9 mouse cellular contexts compared by ENCODE assay signal in genomic region chr1:134292073-134292472, GRCm38 (mm10). TPM values are rescaled to one million over a fixed set of nuclear protein-coding genes. Genes with fewer than 3 reads are reported as not detected.
DNase-seq lines count a peak whose midpoint lies in the region; ATAC-seq and TF ChIP-seq lines count a peak whose summit lies in the region.
"Had no signal": no experiment of that assay in that cellular context is flagged by ENCODE, and none has a peak within 500 bp of the region (broad histone marks: within the 10 kb centered on the region; RNA-seq: fewer than 3 reads in every experiment).

No protein-coding gene starts in this region.

- WGBS in kidney, embryonic 15.5 days: 27% methylated on average over 5 of the region's 5 CpGs
- WGBS in midbrain, embryonic 13.5 days: 20% methylated on average over 5 of the region's 5 CpGs
- 21% methylated on average over 5 of the region's 5 CpGs for WGBS in midbrain, embryonic 16.5 days
- WGBS in embryonic facial prominence, embryonic 11.5 days: 15% methylated on average over 5 of the region's 5 CpGs

- no peak for DNase-seq in kidney, adult 9 months
- DNase-seq in embryonic facial prominence, embryonic 11.5 days (ENCODE audit: low spot score): peak; percentile 57
- DNase-seq in right cerebral cortex, adult 18-20 months: no peak
- no peak for DNase-seq in right cerebral cortex, adult 2 months (ENCODE audit: low spot score in 2 of 2)

- ATAC-seq in kidney, embryonic 15.5 days (replicated peaks; ENCODE audit: low FRiP score): peak; percentile 41; the same call in 1 of the 2 replicates
- 0 out of 2 replicates have a peak, but pooled peaks have one; percentile 27 for ATAC-seq in midbrain, embryonic 13.5 days
- ATAC-seq in midbrain, embryonic 16.5 days: no peak
- ATAC-seq in embryonic facial prominence, embryonic 11.5 days (replicated peaks; ENCODE audit: insufficient number of reproducible peaks, low FRiP score, low TSS enrichment, low read depth): no peak

- no peak overlapping the region for H3K4me3 ChIP-seq in kidney, embryonic 15.5 days (replicated peaks)
- H3K4me3 ChIP-seq in midbrain, embryonic 13.5 days (replicated peaks): no peak overlapping the region
- no peak overlapping the region for H3K4me3 ChIP-seq in midbrain, embryonic 16.5 days (ENCODE audit: low read depth, low read length)
- H3K4me3 ChIP-seq in embryonic facial prominence, embryonic 11.5 days (ENCODE audit: low read depth, low read length): no peak overlapping the region
- peak overlapping the region; percentile 84 for H3K4me3 ChIP-seq in myocyte
- H3K4me3 ChIP-seq: megakaryocyte, embryonic 14.5 days had no signal

- H3K9ac ChIP-seq in kidney, embryonic 15.5 days: no peak overlapping the region
- no peak overlapping the region for H3K9ac ChIP-seq in midbrain, embryonic 13.5 days (replicated peaks)
- H3K9ac ChIP-seq in midbrain, embryonic 16.5 days (ENCODE audit: low read depth, low read length): no peak overlapping the region
- no peak overlapping the region for H3K9ac ChIP-seq in embryonic facial prominence, embryonic 11.5 days (replicated peaks; ENCODE audit: low read length)

- H3K4me2 ChIP-seq in kidney, embryonic 15.5 days: no peak overlapping the region
- no peak overlapping the region for H3K4me2 ChIP-seq in midbrain, embryonic 13.5 days (replicated peaks)
- no peak overlapping the region for H3K4me2 ChIP-seq in midbrain, embryonic 16.5 days (ENCODE audit: low read length)
- H3K4me2 ChIP-seq in embryonic facial prominence, embryonic 11.5 days (ENCODE audit: low read depth, low read length): no peak overlapping the region
- peak overlapping the region; percentile 80 for H3K4me2 ChIP-seq in myocyte (ENCODE audit: low read depth)

- no peaks in the 10 kb centered on the region for H3K79me2 ChIP-seq in myocyte (ENCODE audit: control insufficient read depth, insufficient read depth)

- peak overlapping the region; percentile 45 for H3ac ChIP-seq in myocyte (ENCODE audit: control insufficient read depth, insufficient read length)

- H3K36me3 ChIP-seq in kidney, embryonic 15.5 days: no peaks in the 10 kb centered on the region
- H3K36me3 ChIP-seq in midbrain, embryonic 13.5 days: no peaks in the 10 kb centered on the region
- no peaks in the 10 kb centered on the region for H3K36me3 ChIP-seq in midbrain, embryonic 16.5 days (ENCODE audit: control insufficient read depth, insufficient read depth, low read length)
- no peaks in the 10 kb centered on the region for H3K36me3 ChIP-seq in embryonic facial prominence, embryonic 11.5 days (replicated peaks; ENCODE audit: control insufficient read depth, insufficient read depth, low read depth, low read length)
- H3K36me3 ChIP-seq in myocyte (ENCODE audit: control insufficient read depth, insufficient read depth): no peaks in the 10 kb centered on the region

- H3K4me1 ChIP-seq in kidney, embryonic 15.5 days: peaks cover 23% of the 10 kb centered on the region
- peaks cover 12% of the 10 kb centered on the region for H3K4me1 ChIP-seq in midbrain, embryonic 13.5 days (replicated peaks)
- peaks cover 3% of the 10 kb centered on the region; the same call in 1 of the 2 replicates for H3K4me1 ChIP-seq in midbrain, embryonic 16.5 days (ENCODE audit: control insufficient read depth, insufficient read depth, low read length)
- peaks cover 10% of the 10 kb centered on the region for H3K4me1 ChIP-seq in embryonic facial prominence, embryonic 11.5 days (ENCODE audit: control insufficient read depth, insufficient read depth, low read length)

- no peak overlapping the region for H3K27ac ChIP-seq in kidney, embryonic 15.5 days
- H3K27ac ChIP-seq in midbrain, embryonic 13.5 days: no peak overlapping the region
- H3K27ac ChIP-seq in midbrain, embryonic 16.5 days (ENCODE audit: low read length): no peak overlapping the region
- no peak overlapping the region for H3K27ac ChIP-seq in embryonic facial prominence, embryonic 11.5 days (replicated peaks; ENCODE audit: low read depth, low read length)

- H3K9me3 ChIP-seq in kidney, embryonic 15.5 days (replicated peaks): 0 out of 2 replicates have a peak, but pooled peaks cover 3% of the 10 kb centered on the region
- H3K9me3 ChIP-seq in midbrain, embryonic 13.5 days: no peaks in the 10 kb centered on the region
- no peaks in the 10 kb centered on the region for H3K9me3 ChIP-seq in midbrain, embryonic 16.5 days (replicated peaks; ENCODE audit: control insufficient read depth, low read length, poor library complexity, severe bottlenecking)
- no peaks in the 10 kb centered on the region for H3K9me3 ChIP-seq in embryonic facial prominence, embryonic 11.5 days (replicated peaks; ENCODE audit: control insufficient read depth, low read length)

- 0 out of 2 replicates have a peak, but pooled peaks cover 2% of the 10 kb centered on the region for H3K27me3 ChIP-seq in kidney, embryonic 15.5 days
- H3K27me3 ChIP-seq in midbrain, embryonic 13.5 days: peaks cover 4% of the 10 kb centered on the region
- no peaks in the 10 kb centered on the region; the same call in 1 of the 2 replicates for H3K27me3 ChIP-seq in midbrain, embryonic 16.5 days (ENCODE audit: control insufficient read depth, insufficient read depth, low read depth, low read length)
- no peaks in the 10 kb centered on the region for H3K27me3 ChIP-seq in embryonic facial prominence, embryonic 11.5 days (ENCODE audit: control insufficient read depth, insufficient read depth, low read length)
- no peaks in the 10 kb centered on the region for H3K27me3 ChIP-seq in myocyte (ENCODE audit: control insufficient read depth, insufficient read depth, insufficient read length)

- peak; percentile 37 for TF ChIP-seq POLR2A in myocyte (IDR thresholded peaks at IDR 0.05; ENCODE audit: insufficient read length, low read depth)

TF ChIP-seq in myocyte, 11 proteins besides CTCF, POLR2A, EP300 and RAD21:
- TF ChIP-seq MYOG (IDR thresholded peaks at IDR 0.05; ENCODE audit: control insufficient read depth in 1 of 3, insufficient read depth in 1 of 3, insufficient read length in 2 of 3, low read depth in 2 of 3) (peak in 1 of 3 experiments; percentile 46), REST (IDR thresholded peaks at IDR 0.05; ENCODE audit: insufficient read depth, insufficient read length) (no peak), MYOD1 (IDR thresholded peaks at IDR 0.05; ENCODE audit: control insufficient read depth in 1 of 3, insufficient read length in 2 of 3, low read depth in 2 of 3) (no peak), SRF (IDR thresholded peaks at IDR 0.05; ENCODE audit: control insufficient read depth, insufficient read length, low read depth) (no peak), CEBPB (IDR thresholded peaks at IDR 0.05; ENCODE audit: insufficient read depth, poor library complexity, severe bottlenecking) (no peak), E2F4 (IDR thresholded peaks at IDR 0.05; ENCODE audit: insufficient read depth) (no peak), MAX (IDR thresholded peaks at IDR 0.05; ENCODE audit: low read depth) (no peak), USF1 (IDR thresholded peaks at IDR 0.05; ENCODE audit: low read depth) (no peak), TCF3 (IDR thresholded peaks at IDR 0.05; ENCODE audit: insufficient read length, low read depth) (no peak), POLR2AphosphoS2 (IDR thresholded peaks at IDR 0.05; ENCODE audit: insufficient read length, low read depth) (peak; percentile 71), TCF12 (IDR thresholded peaks at IDR 0.05; ENCODE audit: insufficient read depth, poor library complexity, severe bottlenecking) (no peak)
TF ChIP-seq in myocyte: peak in this region for 2.

RNA-seq across cellular contexts. Expression of gene Myog, which starts 2.3 kb away (rescaled TPM):
- 13.1 and 19.9 TPM in 2 replicates for polyA plus RNA-seq in kidney, embryonic 15.5 days (2015; fragmentation: Nextera tagmentation; extraction: Ambion mirVana)
- polyA plus RNA-seq in midbrain, embryonic 13.5 days (2015; fragmentation: Nextera tagmentation; extraction: Ambion mirVana): not detected in 2 replicates
- 0.13 and 0.14 TPM in 2 replicates for polyA plus RNA-seq in midbrain, embryonic 16.5 days (2015; fragmentation: Nextera tagmentation; extraction: Ambion mirVana)
- polyA plus RNA-seq in embryonic facial prominence, embryonic 11.5 days (2014; fragmentation: Nextera tagmentation; extraction: Ambion mirVana): 15.2 and 19.8 TPM in 2 replicates
- 1,426 TPM for polyA plus RNA-seq in myocyte (2012; fragmentation: generic; extraction: Trizol)

RNA-seq across cellular contexts. Expression of gene Ppfia4, which starts 40.7 kb away (rescaled TPM):
- polyA plus RNA-seq in kidney, embryonic 15.5 days (2015; fragmentation: Nextera tagmentation; extraction: Ambion mirVana): 2.9 and 3.0 TPM in 2 replicates
- polyA plus RNA-seq in midbrain, embryonic 13.5 days (2015; fragmentation: Nextera tagmentation; extraction: Ambion mirVana): 6.5 and 7.0 TPM in 2 replicates
- 20.2 and 25.6 TPM in 2 replicates for polyA plus RNA-seq in midbrain, embryonic 16.5 days (2015; fragmentation: Nextera tagmentation; extraction: Ambion mirVana)
- polyA plus RNA-seq in embryonic facial prominence, embryonic 11.5 days (2014; fragmentation: Nextera tagmentation; extraction: Ambion mirVana): 1.9 and 2.2 TPM in 2 replicates
- polyA plus RNA-seq in myocyte (2012; fragmentation: generic; extraction: Trizol): 35.8 TPM

RNA-seq across cellular contexts. Expression of gene Adora1, which starts 56.8 kb away (rescaled TPM):
- 7.7 and 8.2 TPM in 2 replicates for polyA plus RNA-seq in kidney, embryonic 15.5 days (2015; fragmentation: Nextera tagmentation; extraction: Ambion mirVana)
- polyA plus RNA-seq in midbrain, embryonic 13.5 days (2015; fragmentation: Nextera tagmentation; extraction: Ambion mirVana): 4.6 TPM in 2 replicates
- polyA plus RNA-seq in midbrain, embryonic 16.5 days (2015; fragmentation: Nextera tagmentation; extraction: Ambion mirVana): 18.0 and 26.6 TPM in 2 replicates
- polyA plus RNA-seq in embryonic facial prominence, embryonic 11.5 days (2014; fragmentation: Nextera tagmentation; extraction: Ambion mirVana): 0.47 and 0.60 TPM in 2 replicates
- polyA plus RNA-seq in myocyte (2012; fragmentation: generic; extraction: Trizol): 4.5 TPM

Comparison
In these comparisons a context has a peak if more than half of its experiments do, and no peak if none do; other contexts are left out.
1. ATAC-seq: peak in kidney, embryonic 15.5 days (single experiment) and midbrain, embryonic 13.5 days (single experiment); none in midbrain, embryonic 16.5 days (single experiment) and embryonic facial prominence, embryonic 11.5 days (single experiment).
2. RNA of gene Myog, which starts 2.3 kb away (polyA plus RNA-seq): 1,426 TPM in myocyte (single experiment); 15.2 to 19.8 TPM in embryonic facial prominence, embryonic 11.5 days, 13.1 to 19.9 TPM in kidney, embryonic 15.5 days, 0.13 to 0.14 TPM in midbrain, embryonic 16.5 days and not detected in midbrain, embryonic 13.5 days; every median in the first group is over 10 times any median in the second.